Mouse (Mus musculus) liver, embryonic 15.5 days (tissue): ENCODE data around the gene Hoxa13. TPM values are rescaled to one million over a fixed set of nuclear protein-coding genes. Genes with fewer than 3 reads are reported as not detected.

Experiments used
- ATAC-seq: fragments of 200-750 bp; cut with Nextera tagmentation; 2 replicates; pipeline ENCODE4 v1.8.0; 2017; ENCODE audit warnings: moderate number of reproducible peaks, mild to moderate bottlenecking, moderate library complexity; ENCODE audit not compliant: insufficient read depth
- H3K27ac ChIP-seq: fragments of 300-500 bp; sonication (generic); replicated peaks from 2 replicates; pipeline ENCODE4 v1.5.1; 2015; ENCODE audit warnings: mild to moderate bottlenecking, inconsistent platforms
- H3K27me3 ChIP-seq: fragments of 300-500 bp; sonication (generic); 2 replicates; pipeline ENCODE4 v1.6.1; 2015; ENCODE audit warnings: mild to moderate bottlenecking, inconsistent platforms
- H3K36me3 ChIP-seq: fragments of 300-500 bp; sonication (generic); replicated peaks from 2 replicates; pipeline ENCODE4 v1.6.1; 2015; ENCODE audit warnings: moderate library complexity, mild to moderate bottlenecking, inconsistent platforms
- H3K4me1 ChIP-seq: fragments of 300-500 bp; sonication (generic); replicated peaks from 2 replicates; pipeline ENCODE4 v1.6.1; 2015; ENCODE audit warnings: inconsistent platforms
- H3K4me2 ChIP-seq: fragments of 300-500 bp; sonication (generic); 2 replicates; pipeline ENCODE4 v1.6.1; 2015; ENCODE audit warnings: moderate library complexity, mild to moderate bottlenecking, inconsistent platforms
- H3K4me3 ChIP-seq: fragments of 300-500 bp; sonication (generic); replicated peaks from 2 replicates; pipeline ENCODE4 v1.5.1; 2015; ENCODE audit warnings: mild to moderate bottlenecking, inconsistent platforms
- H3K9ac ChIP-seq: fragments of 300-500 bp; sonication (generic); 2 replicates; pipeline ENCODE4 v1.6.1; 2015; ENCODE audit warnings: moderate library complexity, mild to moderate bottlenecking, inconsistent platforms
- H3K9me3 ChIP-seq: fragments of 300-500 bp; sonication (generic); replicated peaks from 2 replicates; pipeline ENCODE4 v1.6.1; 2016; ENCODE audit warnings: inconsistent platforms
- WGBS: fragments of 180-500 bp; shearing (Covaris S2); methylation state at CpG from one replicate; pipeline ENCODE4 v1.1.7; 2015; ENCODE audit warnings: mixed read lengths; ENCODE audit not compliant: insufficient replicate concordance; 5-methylcytosine and 5-hydroxymethylcytosine counted together
- microRNA counts: library from miRNA; unstranded; fragments of <30 nt; microRNA quantifications from one replicate; lab custom pipeline; 2016
- microRNA-seq: library from miRNA; unstranded; fragments of <30 nt; microRNA quantifications from one replicate; pipeline ENCODE4, GENCODE M21; 2016
- polyA plus RNA-seq: library from polyadenylated mRNA; unstranded; fragments of >200 nt; fragmentation: Nextera tagmentation; extraction: Ambion mirVana; gene quantifications from 2 replicates; pipeline ENCODE4 v1.2.1, GENCODE M21; 2015

Gene Hoxa13
- polyA plus RNA-seq, 1 experiment from 2014 or later, result not detected

- H3K36me3 ChIP-seq, result no peaks in the 10 kb centered on the region
- peak overlapping the region; percentile 46 for H3K4me2 ChIP-seq
- H3K27ac ChIP-seq, result no peak overlapping the region
- no peaks in the 10 kb centered on the region for H3K9me3 ChIP-seq
- no peak overlapping the region for H3K9ac ChIP-seq
- no peak for ATAC-seq
- peaks cover 100% of the 10 kb centered on the region for H3K27me3 ChIP-seq
- peak overlapping the region; percentile 37 for H3K4me3 ChIP-seq
- peaks cover 20% of the 10 kb centered on the region; the same call in 1 of the 2 replicates for H3K4me1 ChIP-seq
- 1% methylated on average over 22 of the region's 22 CpGs for WGBS
Measured at GRCm38 (mm10) chr6:52212556-52213118, 48.0 kb downstream of the Hoxa13 start.

GRCm38 (mm10) chr6:52211961-52212360 lies 48.7 kb downstream of the Hoxa13 start:
- Histone ChIP-seq H3K9me3 (no peaks in the 10 kb centered on the region), H3K4me3 (0 out of 2 replicates have a peak overlapping the region, but pooled peaks have one; percentile 2), H3K9ac (no peak overlapping the region), H3K4me1 (peaks cover 15% of the 10 kb centered on the region; the same call in 1 of the 2 replicates), H3K4me2 (peak overlapping the region; percentile 46; the same call in 1 of the 2 replicates), H3K36me3 (no peaks in the 10 kb centered on the region), H3K27ac (no peak overlapping the region), H3K27me3 (peaks cover 100% of the 10 kb centered on the region)
- 2% methylated on average over 13 of the region's 13 CpGs for WGBS
- no peak for ATAC-seq

GRCm38 (mm10) chr6:52211170-52211935 lies 49.3 kb downstream of the Hoxa13 start:
- 0 out of 2 replicates have a peak, but pooled peaks cover 12% of the 10 kb centered on the region for H3K4me1 ChIP-seq
- WGBS, result 2% methylated on average over 37 of the region's 37 CpGs
- no peaks in the 10 kb centered on the region for H3K9me3 ChIP-seq
- H3K27ac ChIP-seq, result no peak overlapping the region
- peaks cover 100% of the 10 kb centered on the region for H3K27me3 ChIP-seq
- peak overlapping the region; percentile 46; the same call in 1 of the 2 replicates for H3K4me2 ChIP-seq
- H3K9ac ChIP-seq, result no peak overlapping the region
- H3K36me3 ChIP-seq, result no peaks in the 10 kb centered on the region
- no peak for ATAC-seq
- H3K4me3 ChIP-seq, result no peak overlapping the region

- Histone ChIP-seq H3K36me3 (no peaks in the 10 kb centered on the region), H3K4me3 (no peak overlapping the region), H3K27ac (no peak overlapping the region), H3K27me3 (peaks cover 100% of the 10 kb centered on the region), H3K4me2 (no peak overlapping the region), H3K4me1 (peaks cover 12% of the 10 kb centered on the region; the same call in 1 of the 2 replicates), H3K9ac (no peak overlapping the region), H3K9me3 (no peaks in the 10 kb centered on the region)
- ATAC-seq, result no peak
- 24% methylated on average over 12 of the region's 12 CpGs for WGBS
Measured at GRCm38 (mm10) chr6:52209685-52210046, 51.0 kb downstream of the Hoxa13 start.

- Histone ChIP-seq H3K4me3 (peak overlapping the region; percentile 8; the same call in 1 of the 2 replicates), H3K4me2 (peak overlapping the region; percentile 29), H3K9me3 (no peaks in the 10 kb centered on the region), H3K9ac (no peak overlapping the region), H3K36me3 (no peaks in the 10 kb centered on the region), H3K27ac (no peak overlapping the region), H3K27me3 (peaks cover 100% of the 10 kb centered on the region), H3K4me1 (peaks cover 12% of the 10 kb centered on the region)
- ATAC-seq, result no peak
- 12% methylated on average over 18 of the region's 18 CpGs for WGBS
Measured at GRCm38 (mm10) chr6:52208868-52209684, 51.6 kb downstream of the Hoxa13 start.

- no peak for ATAC-seq
- H3K9ac ChIP-seq, result no peak within 1 kb of the TSS
- no peaks in the 10 kb centered on the region for H3K9me3 ChIP-seq
- H3K27me3 ChIP-seq, result peaks cover 100% of the 10 kb centered on the region
- H3K4me2 ChIP-seq, result peak within 1 kb of the TSS; percentile 29
- H3K36me3 ChIP-seq, result no peaks in the 10 kb centered on the region
- peak within 1 kb of the TSS; percentile 8; the same call in 1 of the 2 replicates for H3K4me3 ChIP-seq
- WGBS, result 6% methylated on average over 47 of the region's 47 CpGs
- H3K4me1 ChIP-seq, result peaks cover 12% of the 10 kb centered on the region
- no peak within 1 kb of the TSS for H3K27ac ChIP-seq
Measured at GRCm38 (mm10) chr6:52208072-52208867, 52.4 kb downstream of the Hoxa13 start, which contains the start of gene Hoxa6. TSS of gene Hoxa6 (minus strand) at chr6:52208722.

MicroRNA genes within 50 kb of the gene (microRNA counts, 519-probe panel; counts per million panel counts)
- microRNA mmu-miR-196b (lab: Ali Mortazavi, UCI), result 2,025 counts per million, percentile 24 among the panel's probes with 10 or more counts

Small RNA genes within 50 kb of the gene (microRNA-seq; reads per million reads assigned to microRNA genes)
- gene Mir196b, result 700 reads per million, percentile 73 among the genes with 10 or more reads in this experiment

Other genes with a start within 250 kb of the Hoxa13 start
- gene Skap2, start 248.3 kb downstream of the Hoxa13 start, polyA plus RNA-seq, result 16.6 and 19.1 TPM in 2 replicates
- 0.31 and 0.58 TPM in 2 replicates for gene Hoxa1, start 102.6 kb downstream of the Hoxa13 start, polyA plus RNA-seq
- gene Hoxa2, start 96.0 kb downstream of the Hoxa13 start, polyA plus RNA-seq, result 0.29 and 0.37 TPM in 2 replicates
- gene 5730596B20Rik, start 83.4 kb downstream of the Hoxa13 start, polyA plus RNA-seq, result 0.05 TPM in 2 replicates
- 0.07 and 0.21 TPM in 2 replicates for gene Hoxa4, start 69.1 kb downstream of the Hoxa13 start, polyA plus RNA-seq
- 0.41 and 0.74 TPM in 2 replicates for gene Hoxa5, start 56.3 kb downstream of the Hoxa13 start, polyA plus RNA-seq
- gene Hoxa6, start 52.2 kb downstream of the Hoxa13 start, polyA plus RNA-seq, result not detected in 2 replicates
- gene Hoxa3, start 47.5 kb downstream of the Hoxa13 start, polyA plus RNA-seq, result 0.18 and 0.20 TPM in 2 replicates
- not detected in 2 replicates for gene Gm28308, start 47.5 kb downstream of the Hoxa13 start, polyA plus RNA-seq
- gene Hoxa7, start 39.0 kb downstream of the Hoxa13 start, polyA plus RNA-seq, result 0.23 and 0.37 TPM in 2 replicates
- gene Hoxa9, start 29.8 kb downstream of the Hoxa13 start, polyA plus RNA-seq, result 0.23 and 0.43 TPM in 2 replicates
- gene Hoxa10, start 20.0 kb downstream of the Hoxa13 start, polyA plus RNA-seq, result 0.07 and 0.08 TPM in 2 replicates
- not detected in 2 replicates for gene Hoxa11, start 15.1 kb downstream of the Hoxa13 start, polyA plus RNA-seq
- gene Evx1, start 52.6 kb upstream of the Hoxa13 start, polyA plus RNA-seq, result not detected in 2 replicates